Mouse (Mus musculus) forebrain, embryonic 10.5 days (tissue): ENCODE data around the gene Mtfp1. TPM values are rescaled to one million over a fixed set of nuclear protein-coding genes. Genes with fewer than 3 reads are reported as not detected.

Experiments
- DNase-seq: peaks from one replicate; pipeline ENCODE4 v3.0.0-alpha.2; 2017; ENCODE audit warnings: low spot score; ENCODE audit errors: extremely low spot score
- H3K27ac ChIP-seq: fragments of 300-500 bp; sonication (generic); 2 replicates; pipeline ENCODE4 v1.5.1; 2016; ENCODE audit warnings: mild to moderate bottlenecking
- H3K27me3 ChIP-seq: fragments of 300-500 bp; sonication (generic); 2 replicates; pipeline ENCODE4 v1.6.1; 2016; ENCODE audit warnings: mild to moderate bottlenecking; ENCODE audit not compliant: poor library complexity, severe bottlenecking
- H3K36me3 ChIP-seq: fragments of 300-500 bp; sonication (generic); replicated peaks from 2 replicates; pipeline ENCODE4 v1.6.1; 2016; ENCODE audit warnings: mild to moderate bottlenecking, moderate library complexity
- H3K4me1 ChIP-seq: fragments of 300-500 bp; sonication (generic); 2 replicates; pipeline ENCODE4 v1.6.1; 2016
- H3K4me3 ChIP-seq: fragments of 300-500 bp; sonication (generic); 2 replicates; pipeline ENCODE4 v1.5.1; 2016; ENCODE audit warnings: mild to moderate bottlenecking, moderate library complexity
- H3K9me3 ChIP-seq: fragments of 300-500 bp; sonication (generic); 2 replicates; pipeline ENCODE4 v1.6.1; 2016; ENCODE audit warnings: mild to moderate bottlenecking, moderate library complexity
- WGBS: fragments of 180-500 bp; shearing (Covaris S2); methylation state at CpG from one replicate; pipeline ENCODE4 v1.1.7; 2016; 5-methylcytosine and 5-hydroxymethylcytosine counted together
- microRNA-seq: library from miRNA; unstranded; fragments of <30 nt; microRNA quantifications from one replicate; pipeline ENCODE4, GENCODE M21; 2017
- polyA plus RNA-seq: library from polyadenylated mRNA; unstranded; fragments of >200 nt; fragmentation: Nextera tagmentation; extraction: Ambion mirVana; gene quantifications from 2 replicates; pipeline ENCODE4 v1.2.1, GENCODE M21; 2016

The Mtfp1 gene
- polyA plus RNA-seq, 1 experiment from 2014 or later, result 13.7 TPM

DNA sequence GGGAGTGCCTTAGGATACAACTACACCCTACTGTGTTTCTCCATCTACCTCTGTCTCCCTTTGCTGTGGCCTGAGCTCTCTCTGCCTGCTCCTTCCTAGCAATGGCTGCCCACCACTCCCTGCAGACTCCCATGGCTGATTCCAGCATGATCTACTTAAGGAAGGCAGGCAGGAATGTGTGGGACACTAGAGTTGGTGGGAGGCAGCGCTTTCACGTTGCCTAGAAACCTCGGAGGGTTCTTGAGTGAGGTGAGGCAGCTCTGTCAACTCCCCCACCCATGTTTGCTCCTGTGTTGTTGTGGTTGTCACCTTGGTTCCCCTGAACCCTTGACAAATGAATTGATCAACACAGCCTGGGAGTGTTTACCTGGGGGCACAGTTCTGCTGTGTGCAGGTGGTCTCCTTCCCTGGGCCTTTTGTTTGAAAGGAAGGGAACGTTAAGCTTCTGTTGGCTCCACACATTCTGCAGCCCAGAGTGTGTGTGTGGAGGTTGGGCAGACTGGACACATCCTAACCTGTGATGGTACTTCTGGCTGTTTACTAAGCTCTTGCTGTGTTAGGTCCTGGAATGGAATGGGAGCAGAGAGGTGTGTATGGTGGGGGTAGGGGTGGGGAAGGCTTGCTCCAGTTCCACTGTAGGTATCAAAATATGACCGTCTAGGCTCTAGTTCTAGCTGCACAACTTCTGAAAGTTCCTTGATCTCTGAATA lies 34.2 kb downstream of the Mtfp1 start:
- no peak for DNase-seq
- no peaks in the 10 kb centered on the region for H3K9me3 ChIP-seq
- H3K27ac ChIP-seq, result no peak overlapping the region
- WGBS, result 87% methylated on average over 5 of the region's 5 CpGs
- no peak overlapping the region for H3K4me3 ChIP-seq
- no peaks in the 10 kb centered on the region for H3K27me3 ChIP-seq
- H3K36me3 ChIP-seq, result no peaks in the 10 kb centered on the region
- H3K4me1 ChIP-seq, result peaks cover 8% of the 10 kb centered on the region

DNA sequence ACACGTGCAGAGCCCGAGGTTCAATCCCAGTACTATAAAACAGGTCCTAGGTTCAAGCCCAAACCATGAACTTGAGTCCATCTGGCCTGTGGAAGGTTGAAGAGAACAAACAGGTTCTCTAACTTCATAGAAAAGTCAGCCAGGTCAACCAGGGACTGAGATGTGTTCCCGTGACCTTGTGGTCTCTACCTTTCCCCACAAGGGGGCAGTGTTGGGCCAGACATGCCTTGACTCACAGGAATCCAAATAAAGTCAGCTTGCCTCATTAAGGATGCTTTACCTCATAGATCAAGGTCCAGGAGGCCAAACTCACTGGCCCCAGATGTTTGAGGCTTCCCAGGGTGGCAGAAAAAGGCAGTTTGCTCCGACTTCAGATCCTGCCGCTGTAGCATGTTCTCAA lies 41.7 kb downstream of the Mtfp1 start:
- Histone ChIP-seq H3K27ac (no peak overlapping the region), H3K27me3 (no peaks in the 10 kb centered on the region), H3K36me3 (no peaks in the 10 kb centered on the region), H3K4me1 (no peaks in the 10 kb centered on the region), H3K9me3 (0 out of 2 replicates have a peak, but pooled peaks cover 2% of the 10 kb centered on the region), H3K4me3 (no peak overlapping the region)
- 20% methylated on average over 5 of the region's 5 CpGs for WGBS
- DNase-seq, result peak; percentile 69

DNA sequence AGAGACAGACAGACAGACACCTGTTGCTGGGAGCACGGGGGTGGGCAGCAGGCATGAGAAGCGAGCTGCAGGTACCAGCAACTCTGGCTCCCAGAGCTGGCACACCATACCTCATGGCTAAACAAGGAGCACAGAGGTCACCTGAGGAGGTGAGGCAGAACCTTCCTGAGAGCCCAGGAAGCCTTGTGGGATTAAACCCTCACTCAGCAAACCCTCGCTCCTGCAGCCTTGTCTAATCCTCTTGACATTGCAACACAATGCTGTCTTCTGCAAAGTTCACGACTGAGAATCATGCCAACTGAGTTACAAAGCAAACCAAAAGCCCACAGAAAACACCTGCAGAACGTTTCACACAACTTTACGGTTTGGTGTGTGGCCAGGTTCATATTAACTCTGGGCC lies 46.8 kb downstream of the Mtfp1 start:
- 88% methylated on average over 6 of the region's 6 CpGs for WGBS
- DNase-seq, result no peak
- Histone ChIP-seq H3K4me3 (no peak overlapping the region), H3K27me3 (no peaks in the 10 kb centered on the region), H3K36me3 (no peaks in the 10 kb centered on the region), H3K27ac (no peak overlapping the region), H3K9me3 (peaks cover 7% of the 10 kb centered on the region; the same call in 1 of the 2 replicates), H3K4me1 (no peaks in the 10 kb centered on the region)

DNA sequence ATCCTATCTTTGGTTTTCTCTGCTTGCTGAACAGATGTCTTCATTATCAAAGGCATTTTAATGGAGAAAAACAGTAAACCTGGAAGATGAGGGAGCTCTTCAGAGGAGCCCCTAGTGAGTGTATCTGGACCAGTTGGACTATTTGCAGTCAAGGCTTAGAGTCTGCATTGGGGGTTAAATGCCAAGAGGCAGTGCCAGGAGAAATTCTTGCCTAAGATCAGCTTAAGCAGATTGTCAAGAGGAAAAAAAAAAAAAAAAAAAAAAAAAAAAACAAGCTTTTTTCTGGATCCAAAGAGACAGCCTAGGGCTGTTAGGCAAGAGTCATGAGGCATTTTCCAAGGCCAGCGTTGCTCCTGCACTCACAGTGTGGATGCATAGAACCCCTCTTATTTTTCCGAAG lies 47.5 kb downstream of the Mtfp1 start:
- Histone ChIP-seq H3K9me3 (peaks cover 7% of the 10 kb centered on the region; the same call in 1 of the 2 replicates), H3K27ac (no peak overlapping the region), H3K4me1 (no peaks in the 10 kb centered on the region), H3K4me3 (no peak overlapping the region), H3K27me3 (no peaks in the 10 kb centered on the region), H3K36me3 (no peaks in the 10 kb centered on the region)
- whole genome bisulfite sequencing, result 95% methylated on average over 2 of the region's 2 CpGs
- DNase-seq, result no peak

DNA sequence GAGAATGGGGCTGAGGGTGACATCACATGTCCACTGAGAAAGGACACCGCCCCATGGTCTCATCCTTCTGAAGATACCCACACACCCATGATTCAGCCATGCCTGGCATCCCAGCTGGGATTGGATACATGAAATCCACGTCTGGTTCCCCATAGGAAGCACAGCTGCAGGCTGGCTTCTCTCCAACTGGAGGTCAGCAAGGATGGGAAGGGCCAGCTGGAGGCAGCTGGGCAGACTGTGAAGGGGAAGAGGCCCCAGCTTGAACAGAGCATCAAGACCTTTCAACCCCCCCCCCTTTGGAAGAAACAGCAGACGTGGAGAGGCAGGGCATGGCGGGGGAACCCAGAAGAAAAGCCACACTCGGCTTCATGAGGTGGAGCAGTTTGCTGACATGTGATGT lies 48.7 kb downstream of the Mtfp1 start:
- H3K27ac ChIP-seq, result no peak overlapping the region
- no peaks in the 10 kb centered on the region for H3K4me1 ChIP-seq
- no peak for DNase-seq
- no peak overlapping the region for H3K4me3 ChIP-seq
- no peaks in the 10 kb centered on the region for H3K36me3 ChIP-seq
- WGBS, result 82% methylated on average over 5 of the region's 5 CpGs
- no peaks in the 10 kb centered on the region for H3K27me3 ChIP-seq
- peaks cover 7% of the 10 kb centered on the region; the same call in 1 of the 2 replicates for H3K9me3 ChIP-seq

DNA sequence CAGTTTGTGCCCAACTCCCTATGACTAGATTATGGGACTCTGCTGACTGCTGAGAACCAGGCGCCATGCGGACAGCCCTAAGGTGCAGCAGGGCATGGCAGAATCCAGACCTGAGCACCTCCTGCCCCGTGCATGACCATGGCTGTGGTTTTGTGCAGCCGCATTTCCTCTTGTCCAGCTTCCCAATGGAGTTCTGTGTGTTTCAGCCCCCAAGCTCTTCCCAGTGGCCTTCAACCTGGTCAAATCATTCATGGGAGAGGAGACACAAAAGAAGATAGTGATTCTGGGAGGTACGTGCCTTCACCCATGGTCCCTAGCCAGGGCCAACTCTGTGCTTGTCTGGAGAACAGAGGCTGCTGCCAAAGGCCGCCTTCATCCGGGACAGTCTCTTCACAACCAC lies 52.2 kb downstream of the Mtfp1 start:
- no peaks in the 10 kb centered on the region for H3K27me3 ChIP-seq
- no peak overlapping the region for H3K27ac ChIP-seq
- no peak overlapping the region for H3K4me3 ChIP-seq
- 91% methylated on average over 7 of the region's 7 CpGs for WGBS
- no peaks in the 10 kb centered on the region for H3K4me1 ChIP-seq
- H3K9me3 ChIP-seq, result no peaks in the 10 kb centered on the region
- H3K36me3 ChIP-seq, result no peaks in the 10 kb centered on the region
- DNase-seq, result no peak

Small RNA genes within 50 kb of the gene (microRNA-seq; reads per million reads assigned to microRNA genes)
- gene Mir3060, result 5.4 reads per million, percentile 13 among the genes with 10 or more reads in this experiment

Other genes starting within 250 kb of the Mtfp1 start
- 0.48 and 0.89 TPM in 2 replicates for gene Osbp2, start 231.5 kb downstream of the Mtfp1 start, polyA plus RNA-seq
- 1.2 and 1.7 TPM in 2 replicates for gene 4921536K21Rik, start 200.3 kb downstream of the Mtfp1 start, polyA plus RNA-seq
- gene Dusp18, start 200.2 kb downstream of the Mtfp1 start, polyA plus RNA-seq, result 18.6 and 19.6 TPM in 2 replicates
- 4.8 and 5.1 TPM in 2 replicates for gene Slc35e4, start 180.8 kb downstream of the Mtfp1 start, polyA plus RNA-seq
- 19.4 and 21.1 TPM in 2 replicates for gene Tcn2, start 163.3 kb downstream of the Mtfp1 start, polyA plus RNA-seq
- 116 and 118 TPM in 2 replicates for gene Pes1, start 131.5 kb downstream of the Mtfp1 start, polyA plus RNA-seq
- gene 4930556J24Rik, start 118.7 kb downstream of the Mtfp1 start, polyA plus RNA-seq, result 0.36 TPM in 2 replicates
- 0.16 and 0.17 TPM in 2 replicates for gene Gal3st1, start 111.8 kb downstream of the Mtfp1 start, polyA plus RNA-seq
- gene Sec14l4, start 64.0 kb downstream of the Mtfp1 start, polyA plus RNA-seq, result not detected in 2 replicates
- not detected in 2 replicates for gene Sec14l3, start 30.6 kb downstream of the Mtfp1 start, polyA plus RNA-seq
- gene Sec14l2, start 28.0 kb upstream of the Mtfp1 start, polyA plus RNA-seq, result 3.0 and 3.5 TPM in 2 replicates
- gene Rnf215, start 39.8 kb upstream of the Mtfp1 start, polyA plus RNA-seq, result 19.1 and 19.7 TPM in 2 replicates
- gene Ccdc157, start 64.8 kb upstream of the Mtfp1 start, polyA plus RNA-seq, result 6.5 and 7.8 TPM in 2 replicates
- gene Sf3a1, start 64.9 kb upstream of the Mtfp1 start, polyA plus RNA-seq, result 103 and 104 TPM in 2 replicates
- gene Tbc1d10a, start 91.3 kb upstream of the Mtfp1 start, polyA plus RNA-seq, result 24.4 and 25.4 TPM in 2 replicates
- 1.9 and 2.6 TPM in 2 replicates for gene Castor1, start 122.8 kb upstream of the Mtfp1 start, polyA plus RNA-seq
- gene Osm, start 141.0 kb upstream of the Mtfp1 start, polyA plus RNA-seq, result 0.06 TPM in 1 of 2 replicates, not detected in the other
- gene Lif, start 162.1 kb upstream of the Mtfp1 start, polyA plus RNA-seq, result 0.11 TPM in 1 of 2 replicates, not detected in the other